Mouse (Mus musculus) kidney, adult 2 months (tissue): Measurements from ENCODE around the gene Zmynd11. TPM values are rescaled to one million over a fixed set of nuclear protein-coding genes. Genes with fewer than 3 reads are reported as not detected.
"Not testable (repeated sequence)": the region's sequence is repeated elsewhere in the genome, so short reads cannot be mapped to it uniquely, and the experiment has no call there.

Experiments
- DNase-seq: peaks from one replicate; pipeline ENCODE4 v3.0.0; 2021
- H3K27ac ChIP-seq: fragments of 200-500 bp; 2 replicates; pipeline ENCODE4 v1.5.1; 2012; ENCODE audit warnings: low read depth, low read length, control low read depth, inconsistent platforms; ENCODE audit not compliant: insufficient read depth
- H3K27me3 ChIP-seq: fragments of 200-500 bp; replicated peaks from 2 replicates; pipeline ENCODE4 v1.6.1; 2012; ENCODE audit warnings: mild to moderate bottlenecking, moderate library complexity, low read length, inconsistent platforms; ENCODE audit not compliant: control insufficient read depth, insufficient read depth
- H3K36me3 ChIP-seq: fragments of 200-500 bp; 2 replicates; pipeline ENCODE4 v1.6.1; 2012; ENCODE audit warnings: mild to moderate bottlenecking, moderate library complexity, low read length, inconsistent platforms; ENCODE audit not compliant: control insufficient read depth, insufficient read depth
- H3K4me1 ChIP-seq: fragments of 200-500 bp; 2 replicates; pipeline ENCODE4 v1.6.1; 2011; ENCODE audit warnings: low read length; ENCODE audit not compliant: control insufficient read depth, insufficient read depth
- H3K4me3 ChIP-seq: fragments of 200-500 bp; 2 replicates; pipeline ENCODE4 v1.5.1; 2011; ENCODE audit warnings: mild to moderate bottlenecking, low read depth, low read length, control low read depth; ENCODE audit not compliant: insufficient read depth
- CTCF ChIP-seq: fragments of 200-500 bp; conservative IDR thresholded peaks from 2 replicates; pipeline ENCODE4 v1.5.1; 2011; ENCODE audit warnings: low read depth, mild to moderate bottlenecking, control low read depth, low read length, moderate library complexity, mixed read lengths; ENCODE audit not compliant: insufficient read depth, insufficient read length
- POLR2A ChIP-seq: fragments of 200-500 bp; IDR thresholded peaks from one replicate; pipeline ENCODE4 v1.6.1; 2011; ENCODE audit warnings: low read depth, low read length, control low read depth
- WGBS: fragments of 180-500 bp; shearing (Covaris S2); methylation state at CpG from one replicate; pipeline ENCODE4 v1.1.7; 2018; 5-methylcytosine and 5-hydroxymethylcytosine counted together
- polyA plus RNA-seq: library from polyadenylated mRNA; depleted of rRNA; stranded (reverse); fragments of >200 nt; gene quantifications from 2 replicates; pipeline ENCODE4 v1.2.3, GENCODE M21; 2012

Zmynd11 gene
- polyA plus RNA-seq, 1 experiment = 47.4 TPM

GRCm38 (mm10) chr13:9750320-9750719 lies 14.8 kb downstream of the Zmynd11 start:
- H3K27ac ChIP-seq = no peak overlapping the region
- WGBS = 8% methylated on average over 1 of the region's 1 CpGs
- H3K4me1 ChIP-seq = peaks cover 3% of the 10 kb centered on the region; the same call in 1 of the 2 replicates
- no peak overlapping the region for H3K4me3 ChIP-seq
- TF ChIP-seq POLR2A (no peak), CTCF (no peak)
- H3K36me3 ChIP-seq = no peaks in the 10 kb centered on the region
- DNase-seq = no peak
- H3K27me3 ChIP-seq = no peaks in the 10 kb centered on the region

- Histone ChIP-seq H3K4me1 (peaks cover 3% of the 10 kb centered on the region; the same call in 1 of the 2 replicates), H3K4me3 (no peak overlapping the region), H3K27ac (no peak overlapping the region), H3K27me3 (no peaks in the 10 kb centered on the region), H3K36me3 (no peaks in the 10 kb centered on the region)
- 67% methylated on average over 4 of the region's 4 CpGs for WGBS
- no peak for DNase-seq
- TF ChIP-seq CTCF (no peak), POLR2A (no peak)
Measured at GRCm38 (mm10) chr13:9749796-9750195, 15.3 kb downstream of the Zmynd11 start.

- no peak for DNase-seq
- 87% methylated on average over 2 of the region's 2 CpGs for WGBS
- Histone ChIP-seq H3K4me1 (0 out of 2 replicates have a peak, but pooled peaks cover 10% of the 10 kb centered on the region), H3K36me3 (no peaks in the 10 kb centered on the region), H3K27ac (no peak overlapping the region), H3K27me3 (no peaks in the 10 kb centered on the region), H3K4me3 (no peak overlapping the region)
- TF ChIP-seq POLR2A (no peak), CTCF (no peak)
Measured at GRCm38 (mm10) chr13:9738190-9738589, 26.9 kb downstream of the Zmynd11 start.

GRCm38 (mm10) chr13:9737024-9737423 lies 28.1 kb downstream of the Zmynd11 start:
- H3K36me3 ChIP-seq = no peaks in the 10 kb centered on the region
- TF ChIP-seq POLR2A (no peak), CTCF (no peak)
- WGBS = 62% methylated on average over 5 of the region's 5 CpGs
- 0 out of 2 replicates have a peak, but pooled peaks cover 7% of the 10 kb centered on the region for H3K4me1 ChIP-seq
- no peak overlapping the region for H3K27ac ChIP-seq
- no peaks in the 10 kb centered on the region for H3K27me3 ChIP-seq
- H3K4me3 ChIP-seq = no peak overlapping the region
- peak; percentile 30 for DNase-seq

- not testable (repeated sequence) for H3K27me3 ChIP-seq, H3K27ac ChIP-seq, DNase-seq, H3K36me3 ChIP-seq, H3K4me1 ChIP-seq, H3K4me3 ChIP-seq
- WGBS = 89% methylated on average over 4 of the region's 5 CpGs
Measured at GRCm38 (mm10) chr13:9732262-9732661, 32.9 kb downstream of the Zmynd11 start.

GRCm38 (mm10) chr13:9729073-9729472 lies 36.1 kb downstream of the Zmynd11 start:
- Histone ChIP-seq H3K4me1 (no peaks in the 10 kb centered on the region), H3K4me3 (no peak overlapping the region), H3K27me3 (no peaks in the 10 kb centered on the region), H3K27ac (no peak overlapping the region), H3K36me3 (no peaks in the 10 kb centered on the region)
- no peak for DNase-seq
- TF ChIP-seq CTCF (no peak), POLR2A (no peak)
- WGBS = 45% methylated on average over 1 of the region's 1 CpGs

- H3K27me3 ChIP-seq = no peaks in the 10 kb centered on the region
- no peak overlapping the region for H3K27ac ChIP-seq
- no peak for TF ChIP-seq POLR2A
- TF ChIP-seq CTCF = no peak
- H3K4me1 ChIP-seq = peaks cover 3% of the 10 kb centered on the region; the same call in 1 of the 2 replicates
- DNase-seq = no peak
- no peak overlapping the region for H3K4me3 ChIP-seq
- WGBS = 84% methylated on average over 1 of the region's 1 CpGs
- H3K36me3 ChIP-seq = peaks cover 3% of the 10 kb centered on the region; the same call in 1 of the 2 replicates
Measured at GRCm38 (mm10) chr13:9715224-9715623, 49.9 kb downstream of the Zmynd11 start.
